Mouse (Mus musculus) forebrain, postnatal 0 days (tissue): Measurements from ENCODE around the gene Lrrc47. TPM values are rescaled to one million over a fixed set of nuclear protein-coding genes. Genes with fewer than 3 reads are reported as not detected.

Source experiments
- ATAC-seq: fragments of 200-750 bp; cut with Nextera tagmentation; 2 replicates; pipeline ENCODE4 v1.8.0; 2017; ENCODE audit warnings: mild to moderate bottlenecking, moderate library complexity
- DNase-seq: peaks from one replicate; pipeline ENCODE4 v3.0.0-alpha.2; 2015
- H3K27ac ChIP-seq: fragments of 300-500 bp; sonication (generic); 2 replicates; pipeline ENCODE4 v1.5.1; 2014; ENCODE audit warnings: low read depth, mild to moderate bottlenecking, antibody characterized with exemption, low read length, moderate library complexity, mixed read lengths
- H3K27me3 ChIP-seq: fragments of 300-500 bp; sonication (generic); 2 replicates; pipeline ENCODE4 v1.6.1; 2014; ENCODE audit warnings: mild to moderate bottlenecking, low read length, mixed read lengths; ENCODE audit not compliant: insufficient read depth
- H3K36me3 ChIP-seq: fragments of 300-500 bp; sonication (generic); 2 replicates; pipeline ENCODE4 v1.6.1; 2014; ENCODE audit warnings: mild to moderate bottlenecking, moderate library complexity; ENCODE audit not compliant: insufficient read depth
- H3K4me1 ChIP-seq: fragments of 300-500 bp; sonication (generic); 2 replicates; pipeline ENCODE4 v1.6.1; 2014; ENCODE audit warnings: antibody characterized with exemption; ENCODE audit not compliant: insufficient read depth
- H3K4me2 ChIP-seq: fragments of 300-500 bp; sonication (generic); 2 replicates; pipeline ENCODE4 v1.6.1; 2014; ENCODE audit warnings: low read depth, mild to moderate bottlenecking, moderate library complexity
- H3K4me3 ChIP-seq: fragments of 300-500 bp; sonication (generic); 2 replicates; pipeline ENCODE4 v1.5.1; 2014; ENCODE audit warnings: low read depth, low read length, mixed read lengths
- H3K9ac ChIP-seq: fragments of 300-500 bp; sonication (generic); 2 replicates; pipeline ENCODE4 v1.6.1; 2014; ENCODE audit warnings: mild to moderate bottlenecking
- H3K9me3 ChIP-seq: fragments of 300-500 bp; sonication (generic); 2 replicates; pipeline ENCODE4 v1.6.1; 2016; ENCODE audit warnings: low read length
- CTCF ChIP-seq: sonication (generic); IDR thresholded peaks from 2 replicates; pipeline ENCODE4 v1.5.1; 2016; ENCODE audit warnings: antibody characterized with exemption, control low read depth, low read depth
- WGBS: fragments of 180-500 bp; shearing (Covaris S2); extraction: QIAGEN DNeasy Blood & Tissue Kit; methylation state at CpG from one replicate; pipeline ENCODE4 v1.1.7; 2014; 5-methylcytosine and 5-hydroxymethylcytosine counted together
- polyA plus RNA-seq: library from polyadenylated mRNA; unstranded; fragments of >200 nt; fragmentation: Nextera tagmentation; extraction: Ambion mirVana; gene quantifications from 2 replicates; pipeline ENCODE4 v1.2.1, GENCODE M21; 2015
- total RNA-seq: library from RNA; depleted of rRNA; stranded (reverse); fragments of >200 nt; gene quantifications from 2 replicates; pipeline ENCODE4 v1.2.3, GENCODE M21; 2014

Lrrc47 gene
- total and polyA plus RNA-seq, 2 experiments from 2014 or later, result 20.5 to 27.4 TPM

DNA sequence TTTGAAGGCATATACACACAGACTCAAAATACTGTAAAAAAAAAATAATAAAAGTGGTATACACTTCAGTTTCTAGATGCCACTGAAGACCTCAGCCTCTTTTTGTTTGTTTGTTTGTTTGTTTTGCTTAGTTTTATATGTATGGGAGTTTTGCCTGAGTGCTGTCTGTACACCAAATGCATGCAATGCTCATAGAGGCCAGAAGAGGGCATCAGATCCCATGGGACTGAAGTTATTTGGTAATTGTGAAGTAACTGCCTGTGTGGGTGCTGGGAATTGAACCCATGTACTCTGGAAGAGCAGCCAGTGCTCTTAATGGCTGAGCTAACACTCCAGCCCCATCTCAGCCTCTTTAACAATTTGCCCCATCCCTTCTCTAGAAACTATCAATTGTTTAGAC lies 17.1 kb downstream of the Lrrc47 start:
- ATAC-seq (no peak), DNase-seq (no peak)
- Histone ChIP-seq H3K4me1 (no peaks in the 10 kb centered on the region), H3K27ac (no peak overlapping the region), H3K9ac (no peak overlapping the region), H3K9me3 (no peaks in the 10 kb centered on the region), H3K27me3 (peaks cover 23% of the 10 kb centered on the region), H3K4me3 (no peak overlapping the region), H3K36me3 (no peaks in the 10 kb centered on the region), H3K4me2 (no peak overlapping the region)
- peak; percentile 45 for TF ChIP-seq CTCF

DNA sequence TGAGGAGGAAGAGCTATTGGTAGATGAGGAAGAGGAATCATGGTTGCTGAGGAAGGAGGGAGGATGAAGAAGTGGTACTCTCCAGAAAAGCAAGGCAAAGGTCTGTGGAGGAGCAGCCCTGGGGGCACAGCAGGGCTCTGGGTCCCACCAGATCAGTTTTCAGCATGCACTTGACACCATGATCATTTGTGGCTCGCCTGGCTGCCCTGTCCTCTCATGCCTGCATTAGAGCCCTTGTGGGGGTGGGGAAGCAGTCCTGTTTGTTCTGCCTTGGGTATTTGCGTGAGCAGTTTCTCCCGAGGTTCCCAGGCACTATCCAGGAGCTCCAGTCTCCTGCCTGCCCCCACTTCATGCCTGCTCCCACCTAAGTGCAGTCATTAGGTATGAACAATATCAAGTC lies 25.6 kb downstream of the Lrrc47 start:
- no peaks in the 10 kb centered on the region for H3K4me1 ChIP-seq
- no peak overlapping the region for H3K4me3 ChIP-seq
- DNase-seq (no peak), ATAC-seq (no peak)
- no peaks in the 10 kb centered on the region for H3K36me3 ChIP-seq
- no peaks in the 10 kb centered on the region for H3K9me3 ChIP-seq
- no peak overlapping the region for H3K9ac ChIP-seq
- no peak for TF ChIP-seq CTCF
- WGBS, result 48% methylated on average over 3 of the region's 3 CpGs
- H3K4me2 ChIP-seq, result no peak overlapping the region
- no peak overlapping the region for H3K27ac ChIP-seq
- no peaks in the 10 kb centered on the region for H3K27me3 ChIP-seq

DNA sequence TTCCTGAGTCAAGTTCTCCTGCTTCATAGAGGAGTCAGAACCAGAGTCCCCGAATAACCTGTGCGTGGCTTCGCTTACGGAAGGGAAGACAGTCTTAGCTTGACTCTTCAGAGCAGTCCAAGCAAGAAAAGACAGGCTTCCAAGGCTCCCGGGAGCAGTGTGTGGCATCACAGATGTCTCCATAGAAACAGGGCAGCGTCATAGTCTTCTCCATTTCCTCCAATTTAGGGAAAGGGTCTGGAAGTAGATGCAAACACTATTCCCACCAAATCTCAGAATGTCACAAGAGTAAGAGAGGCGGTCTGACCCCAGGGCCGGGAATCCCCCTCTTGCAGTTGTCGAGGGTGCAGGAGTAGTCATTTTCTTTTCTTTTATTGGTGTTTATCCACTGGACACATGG lies 31.0 kb downstream of the Lrrc47 start, which contains the start of gene Ccdc27:
Gene Ccdc27 (minus strand): TSS at position 101 of the 400 bp plus-strand sequence.
- no peaks in the 10 kb centered on the region for H3K9me3 ChIP-seq
- no peak for TF ChIP-seq CTCF
- H3K4me3 ChIP-seq, result no peak within 1 kb of the TSS
- WGBS, result 78% methylated on average over 9 of the region's 9 CpGs
- DNase-seq (no peak), ATAC-seq (no peak)
- H3K4me1 ChIP-seq, result no peaks in the 10 kb centered on the region
- no peak within 1 kb of the TSS for H3K9ac ChIP-seq
- no peaks in the 10 kb centered on the region for H3K27me3 ChIP-seq
- H3K27ac ChIP-seq, result no peak within 1 kb of the TSS
- H3K36me3 ChIP-seq, result no peaks in the 10 kb centered on the region
- H3K4me2 ChIP-seq, result no peak within 1 kb of the TSS

DNA sequence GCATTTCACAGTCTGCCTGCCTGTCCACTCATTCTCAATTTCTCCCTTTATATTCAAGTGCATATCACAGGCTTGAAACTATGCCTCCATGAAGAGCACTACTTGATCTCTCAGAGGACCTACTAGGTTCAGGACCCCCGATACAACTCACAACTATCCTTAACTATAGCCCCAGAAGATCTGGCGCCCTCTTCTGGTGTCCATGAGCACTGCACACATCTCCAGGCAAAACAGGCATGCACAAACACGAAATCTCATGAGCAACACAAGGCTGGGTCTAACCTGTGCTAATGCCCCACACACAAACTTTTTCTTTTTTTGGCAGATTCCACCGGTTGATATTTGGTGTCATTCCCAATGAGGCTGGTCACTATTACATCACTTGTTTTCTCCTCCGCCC lies 34.3 kb downstream of the Lrrc47 start:
- no peak overlapping the region for H3K9ac ChIP-seq
- H3K9me3 ChIP-seq, result no peaks in the 10 kb centered on the region
- no peak for ATAC-seq
- 0 out of 2 replicates have a peak, but pooled peaks have one; percentile 20 for TF ChIP-seq CTCF
- H3K4me2 ChIP-seq, result no peak overlapping the region
- WGBS, result 69% methylated on average over 5 of the region's 5 CpGs
- H3K27ac ChIP-seq, result no peak overlapping the region
- H3K27me3 ChIP-seq, result no peaks in the 10 kb centered on the region
- no peaks in the 10 kb centered on the region for H3K4me1 ChIP-seq
- H3K4me3 ChIP-seq, result no peak overlapping the region
- DNase-seq, result no peak
- no peaks in the 10 kb centered on the region for H3K36me3 ChIP-seq

DNA sequence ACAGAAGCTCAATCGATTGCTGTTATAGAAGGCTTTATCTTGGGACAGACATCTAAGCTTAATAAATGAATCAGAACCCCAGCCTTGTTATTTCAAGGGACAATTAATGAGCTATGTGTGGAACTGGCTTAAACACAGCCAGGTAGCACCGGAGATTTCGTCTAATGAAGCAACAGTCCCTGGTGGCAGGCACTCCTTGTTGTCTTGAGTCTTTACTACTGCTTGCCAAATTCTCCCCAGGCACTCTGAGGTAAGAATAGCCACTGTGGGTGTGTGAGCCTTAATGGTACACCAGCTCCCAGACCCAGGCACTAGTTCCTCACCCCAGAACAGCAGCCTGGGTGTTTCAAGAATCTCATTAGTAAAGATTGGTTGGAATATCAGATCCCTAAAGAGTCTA lies 39.9 kb downstream of the Lrrc47 start:
- TF ChIP-seq CTCF, result no peak
- H3K27ac ChIP-seq, result no peak overlapping the region
- WGBS, result 65% methylated on average over 3 of the region's 3 CpGs
- H3K4me3 ChIP-seq, result no peak overlapping the region
- no peaks in the 10 kb centered on the region for H3K4me1 ChIP-seq
- no peak overlapping the region for H3K4me2 ChIP-seq
- no peaks in the 10 kb centered on the region for H3K9me3 ChIP-seq
- ATAC-seq (no peak), DNase-seq (no peak)
- no peak overlapping the region for H3K9ac ChIP-seq
- H3K36me3 ChIP-seq, result no peaks in the 10 kb centered on the region
- H3K27me3 ChIP-seq, result no peaks in the 10 kb centered on the region

DNA sequence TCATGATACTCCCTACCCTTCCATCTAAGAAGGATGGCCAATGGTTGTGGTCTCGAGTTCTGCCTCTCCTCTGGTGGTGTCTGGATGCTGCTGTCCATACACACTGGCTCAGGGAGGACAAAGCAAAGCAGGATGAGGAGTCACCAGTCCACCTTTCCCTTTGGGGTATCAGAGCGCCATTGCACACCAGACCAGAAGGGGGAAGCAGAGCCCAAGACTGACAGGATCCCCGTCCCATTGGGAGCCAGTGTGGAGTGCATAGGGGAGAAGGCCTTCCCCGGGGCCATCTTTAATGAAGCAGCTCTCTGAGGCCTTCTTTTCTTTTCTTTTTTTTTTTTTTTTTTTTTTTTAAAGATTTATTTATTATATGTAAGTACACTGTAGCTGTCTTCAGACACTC lies 41.5 kb downstream of the Lrrc47 start:
- no peaks in the 10 kb centered on the region for H3K9me3 ChIP-seq
- no peak overlapping the region for H3K4me2 ChIP-seq
- no peak overlapping the region for H3K9ac ChIP-seq
- H3K4me1 ChIP-seq, result no peaks in the 10 kb centered on the region
- H3K36me3 ChIP-seq, result no peaks in the 10 kb centered on the region
- no peaks in the 10 kb centered on the region for H3K27me3 ChIP-seq
- no peak overlapping the region for H3K27ac ChIP-seq
- H3K4me3 ChIP-seq, result no peak overlapping the region
- TF ChIP-seq CTCF, result 0 out of 2 replicates have a peak, but pooled peaks have one; percentile 21
- no peak for ATAC-seq
- DNase-seq, result no peak
- 49% methylated on average over 4 of the region's 4 CpGs for WGBS

DNA sequence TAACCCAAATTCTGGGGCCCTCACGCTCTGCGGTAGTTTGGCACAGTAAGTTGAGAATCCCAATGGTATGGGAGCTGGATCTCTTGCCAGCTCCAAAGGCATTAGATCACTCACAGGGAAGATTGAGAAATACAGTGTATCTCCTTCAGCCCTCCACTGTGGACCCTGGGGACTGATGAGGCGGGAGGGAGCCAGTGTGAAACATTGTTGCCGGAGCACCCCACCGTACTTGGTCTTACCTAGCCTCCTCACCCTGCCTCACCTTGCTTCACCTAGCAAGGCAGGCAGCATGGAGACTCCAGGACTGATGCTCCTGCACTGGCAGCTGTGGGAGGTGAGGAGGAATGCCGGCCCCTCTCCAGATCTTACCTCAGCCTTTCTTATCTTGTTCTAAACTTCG lies 44.0 kb downstream of the Lrrc47 start:
- TF ChIP-seq CTCF, result no peak
- 87% methylated on average over 7 of the region's 7 CpGs for WGBS
- Histone ChIP-seq H3K4me2 (no peak overlapping the region), H3K4me1 (no peaks in the 10 kb centered on the region), H3K9me3 (no peaks in the 10 kb centered on the region), H3K4me3 (no peak overlapping the region), H3K27me3 (no peaks in the 10 kb centered on the region), H3K9ac (no peak overlapping the region), H3K27ac (no peak overlapping the region), H3K36me3 (no peaks in the 10 kb centered on the region)
- no peak for ATAC-seq
- DNase-seq, result no peak

DNA sequence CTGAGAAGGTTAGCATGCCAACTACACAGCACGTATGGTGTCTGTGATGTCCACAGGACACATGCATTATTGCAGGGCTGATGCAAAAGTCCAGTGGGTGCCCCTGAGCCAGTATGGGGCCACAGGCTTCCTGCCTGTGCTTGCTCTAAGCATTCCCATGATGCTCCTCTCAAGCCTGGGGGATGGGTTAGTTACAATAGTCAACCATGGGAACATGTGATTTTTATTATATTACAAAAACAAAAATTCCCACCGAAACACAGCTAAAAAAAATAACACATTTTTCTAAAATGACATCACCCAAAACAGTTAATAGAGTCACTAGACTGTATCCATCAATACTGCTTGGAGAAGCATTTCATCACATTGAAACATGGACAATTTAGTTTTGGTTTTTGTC lies 44.5 kb downstream of the Lrrc47 start:
- H3K27me3 ChIP-seq, result no peaks in the 10 kb centered on the region
- no peak overlapping the region for H3K27ac ChIP-seq
- no peak for ATAC-seq
- no peaks in the 10 kb centered on the region for H3K36me3 ChIP-seq
- no peak overlapping the region for H3K4me2 ChIP-seq
- H3K9me3 ChIP-seq, result no peaks in the 10 kb centered on the region
- H3K9ac ChIP-seq, result no peak overlapping the region
- no peak for TF ChIP-seq CTCF
- DNase-seq, result no peak
- WGBS, result 83% methylated on average over 2 of the region's 2 CpGs
- H3K4me1 ChIP-seq, result no peaks in the 10 kb centered on the region
- H3K4me3 ChIP-seq, result no peak overlapping the region
